ENCODE assay signal across 8 mouse cellular contexts in the genomic region with DNA sequence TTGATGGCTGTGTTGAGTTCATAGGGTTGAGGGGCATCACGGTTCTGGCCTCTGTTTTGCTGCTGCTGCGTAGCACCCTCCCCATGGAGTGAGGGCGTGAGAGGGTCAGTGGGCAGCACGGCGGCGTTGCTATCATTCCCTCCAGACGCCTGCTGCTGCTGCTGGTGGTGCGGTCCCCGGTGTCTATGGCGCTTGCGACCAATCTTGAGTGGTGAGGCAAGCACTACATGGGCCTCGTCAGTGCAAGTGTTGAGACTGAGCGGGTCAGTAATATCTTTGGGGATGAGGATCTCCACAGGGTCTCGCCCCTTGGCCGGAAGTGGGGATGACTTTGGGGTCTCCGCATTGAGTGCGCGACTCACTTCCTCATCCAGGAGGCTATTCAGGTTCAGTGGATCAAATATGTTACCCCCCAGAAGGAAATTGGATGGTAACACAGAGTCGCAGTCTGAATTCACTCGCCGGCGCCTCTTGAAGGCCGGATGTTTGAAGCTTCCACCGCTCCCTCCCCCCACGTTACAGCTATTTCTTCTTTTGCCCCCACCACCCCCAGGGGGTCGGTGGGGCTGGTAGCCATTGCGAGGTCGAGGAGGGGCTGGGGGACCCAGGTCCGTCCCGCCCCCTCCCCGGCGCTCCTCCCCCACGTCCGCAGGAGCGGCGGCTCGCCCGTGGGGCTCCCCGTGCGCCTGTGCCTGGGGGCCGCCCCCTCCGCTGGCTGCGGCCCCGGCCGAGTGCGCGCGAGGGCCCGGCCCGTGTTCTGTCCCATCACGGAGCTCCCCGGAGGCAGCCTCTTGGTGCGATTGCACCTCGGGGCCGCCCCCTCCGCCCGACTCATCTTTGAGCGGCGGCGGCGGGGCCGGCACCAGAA. TPM values are rescaled to one million over a fixed set of nuclear protein-coding genes. Genes with fewer than 3 reads are reported as not detected.
DNase-seq lines count a peak whose midpoint lies in the region; ATAC-seq and TF ChIP-seq lines count a peak whose summit lies in the region.

No protein-coding gene starts in this region.

- H3K4me3 ChIP-seq in layer of hippocampus, adult 2 months = peak overlapping the region; percentile 79
- peak overlapping the region; percentile 78 for H3K4me3 ChIP-seq in G1E (ENCODE audit: low read depth, low read length)
- peak overlapping the region; percentile 69 for H3K4me3 ChIP-seq in embryonic facial prominence, embryonic 15.5 days (replicated peaks)
- peak overlapping the region; percentile 85 for H3K4me3 ChIP-seq in limb, embryonic 13.5 days
- peak overlapping the region; percentile 90 for H3K4me3 ChIP-seq in midbrain, embryonic 14.5 days (replicated peaks; ENCODE audit: low read depth, low read length)

- WGBS in embryonic facial prominence, embryonic 15.5 days = 4% methylated on average over 48 of the region's 62 CpGs
- 4% methylated on average over 61 of the region's 62 CpGs for WGBS in limb, embryonic 13.5 days
- 3% methylated on average over 61 of the region's 62 CpGs for WGBS in midbrain, embryonic 14.5 days

- peak overlapping the region; percentile 80 for H3K4me2 ChIP-seq in embryonic facial prominence, embryonic 15.5 days (replicated peaks)
- peak overlapping the region; percentile 92 for H3K4me2 ChIP-seq in limb, embryonic 13.5 days (replicated peaks)
- peak overlapping the region; percentile 88 for H3K4me2 ChIP-seq in midbrain, embryonic 14.5 days (ENCODE audit: low read length)

- TF ChIP-seq CTCF in layer of hippocampus, adult 2 months (conservative IDR thresholded peaks at IDR 0.05) = no peak
- TF ChIP-seq CTCF in G1E (IDR thresholded peaks at IDR 0.05; ENCODE audit: low read depth, low read length) = no peak

- peaks cover 62% of the 10 kb centered on the region for H3K4me1 ChIP-seq in G1E (ENCODE audit: insufficient read depth, low read depth, low read length)
- peaks cover 34% of the 10 kb centered on the region for H3K4me1 ChIP-seq in embryonic facial prominence, embryonic 15.5 days
- peaks cover 36% of the 10 kb centered on the region for H3K4me1 ChIP-seq in limb, embryonic 13.5 days
- H3K4me1 ChIP-seq in midbrain, embryonic 14.5 days (ENCODE audit: control insufficient read depth, insufficient read depth, low read length) = peaks cover 27% of the 10 kb centered on the region

- peak in 1 of 2 experiments; percentile 47 for DNase-seq in layer of hippocampus, adult 2 months (ENCODE audit: low spot score in 2 of 2)
- no peak for DNase-seq in layer of hippocampus, adult 9-10 months (ENCODE audit: low spot score)
- DNase-seq in G1E (ENCODE audit: low spot score) = peak; percentile 39
- peak; percentile 60 for DNase-seq in heart, postnatal 4 days
- DNase-seq in midbrain, embryonic 14.5 days = no peak
- no peak for DNase-seq in Muller cell, postnatal 12 days (ENCODE audit: inconsistent ontology term)

- peaks cover 5% of the 10 kb centered on the region for H3K9me3 ChIP-seq in G1E (replicated peaks)
- H3K9me3 ChIP-seq in embryonic facial prominence, embryonic 15.5 days (replicated peaks) = no peaks in the 10 kb centered on the region
- H3K9me3 ChIP-seq in limb, embryonic 13.5 days = no peaks in the 10 kb centered on the region
- H3K9me3 ChIP-seq in midbrain, embryonic 14.5 days (ENCODE audit: control insufficient read depth, low read length) = no peaks in the 10 kb centered on the region

- peaks cover 50% of the 10 kb centered on the region for H3K36me3 ChIP-seq in G1E (replicated peaks)
- H3K36me3 ChIP-seq in embryonic facial prominence, embryonic 15.5 days = peaks cover 37% of the 10 kb centered on the region
- H3K36me3 ChIP-seq in limb, embryonic 13.5 days = peaks cover 46% of the 10 kb centered on the region
- H3K36me3 ChIP-seq in midbrain, embryonic 14.5 days (ENCODE audit: control insufficient read depth, insufficient read depth, low read length) = peaks cover 44% of the 10 kb centered on the region

- no peak for ATAC-seq in G1E (ENCODE audit: extremely low read depth, insufficient number of reproducible peaks, low FRiP score, poor library complexity, severe bottlenecking)
- ATAC-seq in embryonic facial prominence, embryonic 15.5 days (ENCODE audit: insufficient number of reproducible peaks, low FRiP score, low TSS enrichment, low read depth) = no peak
- ATAC-seq in limb, embryonic 13.5 days (ENCODE audit: low FRiP score, low read depth) = peak; percentile 0; the same call in 1 of the 2 replicates
- no peak for ATAC-seq in midbrain, embryonic 14.5 days (ENCODE audit: low FRiP score, low TSS enrichment)

- H3K9ac ChIP-seq in embryonic facial prominence, embryonic 15.5 days = peak overlapping the region; percentile 83
- H3K9ac ChIP-seq in limb, embryonic 13.5 days = peak overlapping the region; percentile 98
- peak overlapping the region; percentile 91 for H3K9ac ChIP-seq in midbrain, embryonic 14.5 days (replicated peaks; ENCODE audit: low read length)

- peaks cover 4% of the 10 kb centered on the region; the same call in 1 of the 2 replicates for H3K27me3 ChIP-seq in G1E (ENCODE audit: insufficient read depth, low read length)
- no peaks in the 10 kb centered on the region for H3K27me3 ChIP-seq in embryonic facial prominence, embryonic 15.5 days
- no peaks in the 10 kb centered on the region for H3K27me3 ChIP-seq in limb, embryonic 13.5 days
- H3K27me3 ChIP-seq in midbrain, embryonic 14.5 days (ENCODE audit: control insufficient read depth, insufficient read depth, low read length) = no peaks in the 10 kb centered on the region

- H3K27ac ChIP-seq in layer of hippocampus, adult 2 months = peak overlapping the region; percentile 98
- peak overlapping the region; percentile 100 for H3K27ac ChIP-seq in embryonic facial prominence, embryonic 15.5 days (replicated peaks)
- peak overlapping the region; percentile 98 for H3K27ac ChIP-seq in limb, embryonic 13.5 days
- H3K27ac ChIP-seq in midbrain, embryonic 14.5 days (replicated peaks; ENCODE audit: low read depth, low read length) = peak overlapping the region; percentile 98

RNA-seq across cellular contexts. Expression of gene Mepce, which starts 2.1 kb away (rescaled TPM):
- total RNA-seq in layer of hippocampus, adult 2 months (2021) = 10 to 100 TPM; 43.6 to 49.2 TPM
- 51.3 and 53.9 TPM in 2 replicates for total RNA-seq in G1E (2014; fragmentation: Nextera tagmentation)
- total RNA-seq in G1E (2017) = 22.3 and 27.8 TPM in 2 replicates
- 173 and 216 TPM in 2 replicates for polyA plus RNA-seq in G1E (2012)
- 12.4 and 13.7 TPM in 2 replicates for polyA plus RNA-seq in embryonic facial prominence, embryonic 15.5 days (2015; fragmentation: Nextera tagmentation; extraction: Ambion mirVana)
- total RNA-seq in heart, postnatal 4 days (2021) = 10 to 100 TPM; 29.0 to 40.3 TPM
- polyA plus RNA-seq in limb, embryonic 13.5 days (2015; fragmentation: Nextera tagmentation; extraction: Ambion mirVana) = 11.7 and 11.8 TPM in 2 replicates
- polyA plus RNA-seq in midbrain, embryonic 14.5 days (2014; fragmentation: Nextera tagmentation; extraction: Ambion mirVana) = 11.3 and 14.4 TPM in 2 replicates

RNA-seq across cellular contexts. Expression of gene Zcwpw1, which starts 2.2 kb away (rescaled TPM):
- total RNA-seq in layer of hippocampus, adult 2 months (2021) = 1 to 10 TPM; 5.7 to 8.1 TPM
- total RNA-seq in G1E (2014; fragmentation: Nextera tagmentation) = 8.4 and 9.9 TPM in 2 replicates
- total RNA-seq in G1E (2017) = 10.5 and 12.9 TPM in 2 replicates
- polyA plus RNA-seq in G1E (2012) = 0.15 and 0.34 TPM in 2 replicates
- polyA plus RNA-seq in embryonic facial prominence, embryonic 15.5 days (2015; fragmentation: Nextera tagmentation; extraction: Ambion mirVana) = 22.4 and 26.1 TPM in 2 replicates
- total RNA-seq in heart, postnatal 4 days (2021) = 1 to 10 TPM; 2.4 to 3.2 TPM
- polyA plus RNA-seq in limb, embryonic 13.5 days (2015; fragmentation: Nextera tagmentation; extraction: Ambion mirVana) = 35.3 and 36.0 TPM in 2 replicates
- 5.6 and 8.2 TPM in 2 replicates for polyA plus RNA-seq in midbrain, embryonic 14.5 days (2014; fragmentation: Nextera tagmentation; extraction: Ambion mirVana)

RNA-seq across cellular contexts. Expression of gene Ppp1r35, which starts 6.7 kb away (rescaled TPM):
- 10 to 100 TPM; 19.8 to 25.4 TPM for total RNA-seq in layer of hippocampus, adult 2 months (2021)
- total RNA-seq in G1E (2014; fragmentation: Nextera tagmentation) (202 and 204 TPM in 2 replicates), G1E (2017) (28.2 and 35.6 TPM in 2 replicates)
- polyA plus RNA-seq in G1E (2012) = 121 and 153 TPM in 2 replicates
- 34.5 and 39.9 TPM in 2 replicates for polyA plus RNA-seq in embryonic facial prominence, embryonic 15.5 days (2015; fragmentation: Nextera tagmentation; extraction: Ambion mirVana)
- total RNA-seq in heart, postnatal 4 days (2021) = 10 to 100 TPM; 16.5 to 17.1 TPM
- 26.5 and 27.2 TPM in 2 replicates for polyA plus RNA-seq in limb, embryonic 13.5 days (2015; fragmentation: Nextera tagmentation; extraction: Ambion mirVana)
- 53.4 and 58.6 TPM in 2 replicates for polyA plus RNA-seq in midbrain, embryonic 14.5 days (2014; fragmentation: Nextera tagmentation; extraction: Ambion mirVana)

RNA-seq across cellular contexts. Expression of gene Tsc22d4, which starts 39.9 kb away (rescaled TPM):
- total RNA-seq in layer of hippocampus, adult 2 months (2021) = 100 to 1,000 TPM; 160 to 174 TPM
- total RNA-seq in G1E (2014; fragmentation: Nextera tagmentation) = 90.8 and 114 TPM in 2 replicates
- total RNA-seq in G1E (2017) = 74.5 and 93.5 TPM in 2 replicates
- 404 and 491 TPM in 2 replicates for polyA plus RNA-seq in G1E (2012)
- polyA plus RNA-seq in embryonic facial prominence, embryonic 15.5 days (2015; fragmentation: Nextera tagmentation; extraction: Ambion mirVana) = 167 and 175 TPM in 2 replicates
- 100 to 1,000 TPM; 230 to 231 TPM for total RNA-seq in heart, postnatal 4 days (2021)
- polyA plus RNA-seq in limb, embryonic 13.5 days (2015; fragmentation: Nextera tagmentation; extraction: Ambion mirVana) = 128 and 134 TPM in 2 replicates
- polyA plus RNA-seq in midbrain, embryonic 14.5 days (2014; fragmentation: Nextera tagmentation; extraction: Ambion mirVana) = 42.1 and 47.0 TPM in 2 replicates

RNA-seq across cellular contexts. Expression of gene Nyap1, which starts 44.0 kb away (rescaled TPM):
- total RNA-seq in layer of hippocampus, adult 2 months (2021) = 10 to 100 TPM; 70.4 to 72.5 TPM
- 0.90 and 1.0 TPM in 2 replicates for total RNA-seq in G1E (2014; fragmentation: Nextera tagmentation)
- total RNA-seq in G1E (2017) = 0.38 and 0.70 TPM in 2 replicates
- polyA plus RNA-seq in G1E (2012) = 2.8 and 3.0 TPM in 2 replicates
- 4.6 and 4.7 TPM in 2 replicates for polyA plus RNA-seq in embryonic facial prominence, embryonic 15.5 days (2015; fragmentation: Nextera tagmentation; extraction: Ambion mirVana)
- 1 to 10 TPM; 3.1 to 3.3 TPM for total RNA-seq in heart, postnatal 4 days (2021)
- polyA plus RNA-seq in limb, embryonic 13.5 days (2015; fragmentation: Nextera tagmentation; extraction: Ambion mirVana) = 2.9 and 4.0 TPM in 2 replicates
- polyA plus RNA-seq in midbrain, embryonic 14.5 days (2014; fragmentation: Nextera tagmentation; extraction: Ambion mirVana) = 16.2 and 28.8 TPM in 2 replicates

Comparison
In these comparisons a context has a peak if more than half of its experiments do, and no peak if none do; other contexts are left out.
1. DNase-seq: peak in G1E (single experiment) and heart, postnatal 4 days (single experiment); none in layer of hippocampus, adult 9-10 months (single experiment), midbrain, embryonic 14.5 days (single experiment) and Muller cell, postnatal 12 days (single experiment).
2. RNA of gene Mepce, which starts 2.1 kb away (polyA plus RNA-seq): 173 to 216 TPM in G1E; 11.3 to 14.4 TPM in midbrain, embryonic 14.5 days, 12.4 to 13.7 TPM in embryonic facial prominence, embryonic 15.5 days and 11.7 to 11.8 TPM in limb, embryonic 13.5 days; every median in the first group is over 10 times any median in the second.
3. Peak in every context shown above with its lines, with median percentiles within 50 percentile points of each other: H3K27ac ChIP-seq, H3K4me3 ChIP-seq, H3K4me2 ChIP-seq and H3K9ac ChIP-seq.